Mouse (Mus musculus): ENCODE measurements around the gene Gch1. TPM values are rescaled to one million over a fixed set of nuclear protein-coding genes. Genes with fewer than 3 reads are reported as not detected.

The Gch1 gene
- polyA plus RNA-seq, 1 experiment: 2.4 TPM

DNA sequence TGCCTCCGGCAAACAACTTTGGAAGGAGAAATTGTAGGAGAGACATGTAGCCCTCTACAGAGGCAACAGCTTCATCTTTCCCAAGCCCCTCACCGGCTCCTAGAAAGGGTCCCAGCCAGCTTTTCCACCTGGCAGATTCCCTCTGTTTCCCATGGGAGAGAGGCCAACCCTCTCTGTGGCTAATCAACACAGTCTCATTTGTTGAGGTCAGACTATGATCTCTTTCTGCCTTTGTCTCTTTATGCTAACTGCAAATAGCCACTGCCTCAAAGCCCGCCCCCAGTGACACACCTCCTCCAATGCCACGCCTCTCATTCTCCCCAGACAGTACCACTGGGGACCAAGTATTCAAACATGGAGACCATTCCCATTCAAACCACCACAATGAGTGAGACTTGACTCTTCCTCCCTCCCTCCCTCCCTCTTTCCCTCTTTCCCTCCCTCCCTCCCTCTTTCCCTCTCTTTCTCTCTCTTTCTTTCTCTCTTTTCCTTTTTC lies 20.5 kb upstream of the Gch1 start:
- no peak overlapping the region for H3K4me3 ChIP-seq (replicated peaks)
- H3K36me3 ChIP-seq (ENCODE audit: control insufficient read depth): no peaks in the 10 kb centered on the region
- peaks cover 9% of the 10 kb centered on the region for H3K27me3 ChIP-seq (ENCODE audit: control insufficient read depth)
- no peaks in the 10 kb centered on the region for H3K9me3 ChIP-seq (ENCODE audit: control insufficient read depth, low read length)
- TF ChIP-seq GATA1 (IDR thresholded peaks at IDR 0.05; ENCODE audit: low read length): no peak
- TF ChIP-seq TAL1 (IDR thresholded peaks at IDR 0.05; ENCODE audit: low read length): no peak
- H3K4me1 ChIP-seq (ENCODE audit: control insufficient read depth): peaks cover 21% of the 10 kb centered on the region

- Histone ChIP-seq H3K4me1 (ENCODE audit: control insufficient read depth) (peaks cover 23% of the 10 kb centered on the region), H3K27me3 (ENCODE audit: control insufficient read depth) (peaks cover 3% of the 10 kb centered on the region), H3K9me3 (ENCODE audit: control insufficient read depth, low read length) (no peaks in the 10 kb centered on the region), H3K36me3 (ENCODE audit: control insufficient read depth) (no peaks in the 10 kb centered on the region), H3K4me3 (replicated peaks) (no peak overlapping the region)
- no peak for TF ChIP-seq GATA1 (IDR thresholded peaks at IDR 0.05; ENCODE audit: low read length)
- TF ChIP-seq TAL1 (IDR thresholded peaks at IDR 0.05; ENCODE audit: low read length): no peak
These were observed 19.6 kb upstream of the Gch1 start for GRCm38 (mm10) chr14:47208564-47209493.

DNA sequence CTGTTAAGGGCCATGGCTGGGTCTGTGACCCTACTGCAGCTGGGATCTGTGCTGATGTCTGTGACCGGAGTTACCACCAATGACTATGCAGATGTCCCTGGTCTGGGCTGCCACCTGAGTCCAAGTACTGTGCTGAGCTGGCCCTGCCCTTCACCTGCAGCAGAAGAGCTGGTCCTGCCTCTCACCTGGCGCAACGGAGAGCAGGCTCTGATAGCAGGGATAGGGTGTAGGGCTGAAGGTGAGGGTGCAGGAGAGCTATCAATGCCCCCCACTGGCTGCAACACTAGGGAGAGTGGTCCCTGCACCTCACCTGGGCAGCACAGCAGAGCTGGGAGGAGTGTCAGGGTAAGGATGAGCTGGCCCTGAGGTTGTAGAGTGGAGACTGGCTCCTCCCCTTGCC lies 17.4 kb upstream of the Gch1 start:
- Histone ChIP-seq H3K36me3 (ENCODE audit: control insufficient read depth) (no peaks in the 10 kb centered on the region), H3K27me3 (ENCODE audit: control insufficient read depth) (no peaks in the 10 kb centered on the region), H3K4me3 (replicated peaks) (no peak overlapping the region), H3K4me1 (ENCODE audit: control insufficient read depth) (peaks cover 20% of the 10 kb centered on the region), H3K9me3 (ENCODE audit: control insufficient read depth, low read length) (no peaks in the 10 kb centered on the region)
- TF ChIP-seq TAL1 (IDR thresholded peaks at IDR 0.05; ENCODE audit: low read length) (no peak), GATA1 (IDR thresholded peaks at IDR 0.05; ENCODE audit: low read length) (no peak)

- TF ChIP-seq TAL1 (IDR thresholded peaks at IDR 0.05; ENCODE audit: low read length) (no peak), GATA1 (IDR thresholded peaks at IDR 0.05; ENCODE audit: low read length) (no peak)
- no peaks in the 10 kb centered on the region for H3K27me3 ChIP-seq (ENCODE audit: control insufficient read depth)
- peaks cover 20% of the 10 kb centered on the region for H3K4me1 ChIP-seq (ENCODE audit: control insufficient read depth)
- no peaks in the 10 kb centered on the region for H3K36me3 ChIP-seq (ENCODE audit: control insufficient read depth)
- H3K9me3 ChIP-seq (ENCODE audit: control insufficient read depth, low read length): no peaks in the 10 kb centered on the region
- no peak overlapping the region for H3K4me3 ChIP-seq (replicated peaks)
These were observed 16.2 kb upstream of the Gch1 start for GRCm38 (mm10) chr14:47205270-47205972.

DNA sequence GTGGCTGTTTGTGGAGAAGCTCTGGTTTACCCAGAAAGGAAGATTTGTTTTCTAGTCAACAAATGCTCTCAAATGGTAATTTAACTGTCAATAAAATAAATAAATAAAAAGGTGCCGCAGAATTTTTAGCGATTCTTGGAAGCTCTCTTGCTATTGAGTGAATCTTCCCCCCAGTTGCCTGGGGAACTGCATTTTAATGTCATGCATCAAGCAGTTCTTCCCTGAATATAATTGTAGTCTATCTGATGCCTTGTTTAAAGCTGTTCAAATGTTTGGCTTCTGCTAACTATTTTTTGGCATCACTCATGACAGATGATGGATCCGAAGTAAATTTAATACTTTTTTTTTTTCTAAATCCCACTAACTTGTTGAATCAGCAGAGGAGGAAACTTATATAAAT lies 8.1 kb upstream of the Gch1 start:
- no peak for TF ChIP-seq TAL1 (IDR thresholded peaks at IDR 0.05; ENCODE audit: low read length)
- no peak for TF ChIP-seq GATA1 (IDR thresholded peaks at IDR 0.05; ENCODE audit: low read length)

DNA sequence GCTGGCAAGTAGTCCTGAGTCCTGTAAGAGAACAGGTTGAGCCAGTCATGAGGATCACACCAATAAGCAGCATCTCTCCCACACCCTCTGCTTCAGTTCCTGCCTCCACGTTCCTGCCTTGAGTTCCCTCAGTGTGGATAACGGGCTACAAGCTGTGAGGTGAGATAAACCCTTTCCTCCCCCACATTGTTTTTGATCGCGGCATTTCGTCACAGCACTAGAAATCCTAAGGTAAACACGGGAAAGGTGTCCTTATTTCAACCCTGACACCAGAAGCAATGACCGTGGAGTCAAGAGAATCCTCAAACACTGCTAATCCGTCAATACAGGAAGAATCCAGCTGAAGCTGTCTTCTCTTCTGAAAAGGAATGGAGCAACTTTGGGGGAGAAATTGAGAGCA lies 7.5 kb upstream of the Gch1 start:
- TF ChIP-seq TAL1 (IDR thresholded peaks at IDR 0.05; ENCODE audit: low read length) (no peak), GATA1 (IDR thresholded peaks at IDR 0.05; ENCODE audit: low read length) (no peak)
- no peak overlapping the region for H3K4me3 ChIP-seq (replicated peaks)
- peaks cover 2% of the 10 kb centered on the region; the same call in 1 of the 2 replicates for H3K4me1 ChIP-seq (ENCODE audit: control insufficient read depth)
- no peaks in the 10 kb centered on the region for H3K36me3 ChIP-seq (ENCODE audit: control insufficient read depth)
- no peaks in the 10 kb centered on the region for H3K9me3 ChIP-seq (ENCODE audit: control insufficient read depth, low read length)
- H3K27me3 ChIP-seq (ENCODE audit: control insufficient read depth): peaks cover 2% of the 10 kb centered on the region; the same call in 1 of the 2 replicates

More for the DNA sequence above, 8.1 kb upstream of the Gch1 start:
- Histone ChIP-seq H3K4me1 (ENCODE audit: control insufficient read depth) (peaks cover 2% of the 10 kb centered on the region; the same call in 1 of the 2 replicates), H3K36me3 (ENCODE audit: control insufficient read depth) (no peaks in the 10 kb centered on the region), H3K9me3 (ENCODE audit: control insufficient read depth, low read length) (no peaks in the 10 kb centered on the region), H3K27me3 (ENCODE audit: control insufficient read depth) (peaks cover 2% of the 10 kb centered on the region; the same call in 1 of the 2 replicates), H3K4me3 (replicated peaks) (no peak overlapping the region)

GRCm38 (mm10) chr14:47194096-47194495 lies 4.9 kb upstream of the Gch1 start:
- no peak overlapping the region for H3K4me3 ChIP-seq (replicated peaks)
- H3K36me3 ChIP-seq (ENCODE audit: control insufficient read depth): no peaks in the 10 kb centered on the region
- H3K9me3 ChIP-seq (ENCODE audit: control insufficient read depth, low read length): no peaks in the 10 kb centered on the region
- H3K4me1 ChIP-seq (ENCODE audit: control insufficient read depth): peaks cover 16% of the 10 kb centered on the region
- no peak for TF ChIP-seq GATA1 (IDR thresholded peaks at IDR 0.05; ENCODE audit: low read length)
- TF ChIP-seq TAL1 (IDR thresholded peaks at IDR 0.05; ENCODE audit: low read length): no peak
- peaks cover 3% of the 10 kb centered on the region for H3K27me3 ChIP-seq (ENCODE audit: control insufficient read depth)

GRCm38 (mm10) chr14:47193506-47193905 lies 4.3 kb upstream of the Gch1 start:
- Histone ChIP-seq H3K27me3 (ENCODE audit: control insufficient read depth) (peaks cover 9% of the 10 kb centered on the region), H3K9me3 (ENCODE audit: control insufficient read depth, low read length) (no peaks in the 10 kb centered on the region), H3K36me3 (ENCODE audit: control insufficient read depth) (no peaks in the 10 kb centered on the region), H3K4me1 (ENCODE audit: control insufficient read depth) (peaks cover 22% of the 10 kb centered on the region), H3K4me3 (replicated peaks) (no peak overlapping the region)
- TF ChIP-seq GATA1 (IDR thresholded peaks at IDR 0.05; ENCODE audit: low read length): no peak
- no peak for TF ChIP-seq TAL1 (IDR thresholded peaks at IDR 0.05; ENCODE audit: low read length)

DNA sequence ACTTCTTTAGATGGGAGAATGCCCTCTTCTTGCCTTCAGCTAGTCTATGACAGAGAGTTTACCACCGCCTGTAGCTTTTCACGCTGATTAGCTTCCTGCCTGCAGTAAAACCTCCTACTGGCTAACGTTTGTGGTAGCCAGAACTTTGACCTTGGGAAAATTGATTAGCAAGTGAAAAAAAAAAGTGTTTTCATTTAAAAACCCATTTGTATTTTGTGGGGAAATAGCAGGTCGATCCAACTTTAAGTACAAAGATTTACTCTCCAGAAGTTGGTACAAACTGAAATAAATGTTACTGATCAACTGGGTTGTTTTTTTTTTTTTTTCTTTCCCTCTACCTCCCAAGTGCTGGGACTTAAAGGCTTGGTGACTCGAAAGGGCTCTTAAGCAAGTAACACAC lies 2.6 kb upstream of the Gch1 start:
- Histone ChIP-seq H3K36me3 (ENCODE audit: control insufficient read depth) (no peaks in the 10 kb centered on the region), H3K4me3 (replicated peaks) (no peak overlapping the region), H3K27me3 (ENCODE audit: control insufficient read depth) (peaks cover 24% of the 10 kb centered on the region), H3K4me1 (ENCODE audit: control insufficient read depth) (peaks cover 31% of the 10 kb centered on the region), H3K9me3 (ENCODE audit: control insufficient read depth, low read length) (no peaks in the 10 kb centered on the region)
- TF ChIP-seq GATA1 (IDR thresholded peaks at IDR 0.05; ENCODE audit: low read length) (no peak), TAL1 (IDR thresholded peaks at IDR 0.05; ENCODE audit: low read length) (no peak)

Data from erythroblast, embryonic 14.5 days (primary cell).